Mouse (Mus musculus): Measurements from ENCODE around the gene Jtb. TPM values are rescaled to one million over a fixed set of nuclear protein-coding genes. Genes with fewer than 3 reads are reported as not detected.

Gene Jtb
- total and polyA plus RNA-seq, 2 experiments from 2014 or later = 87.2 to 116 TPM

GRCm38 (mm10) chr3:90220088-90220487, 11.3 kb upstream of the Jtb start:
- peak overlapping the region; percentile 81 for H3K27ac ChIP-seq (ENCODE audit: low read depth)
- peak overlapping the region; percentile 77 for H3K9ac ChIP-seq (replicated peaks; ENCODE audit: low read depth, low read length)
- TF ChIP-seq CTCF (IDR thresholded peaks at IDR 0.05; ENCODE audit: low read depth) = peak; percentile 68
- TF ChIP-seq EP300 (IDR thresholded peaks at IDR 0.05; ENCODE audit: low read depth) = no peak
- peaks cover 8% of the 10 kb centered on the region; the same call in 1 of the 2 replicates for H3K36me3 ChIP-seq (replicated peaks; ENCODE audit: control insufficient read depth, insufficient read depth, low read length)
- H3K4me1 ChIP-seq (ENCODE audit: control insufficient read depth, insufficient read depth) = 0 out of 2 replicates have a peak, but pooled peaks cover 4% of the 10 kb centered on the region
- H3K4me2 ChIP-seq (ENCODE audit: low read depth, low read length) = peak overlapping the region; percentile 82
- no peaks in the 10 kb centered on the region for H3K9me3 ChIP-seq (replicated peaks; ENCODE audit: control insufficient read depth, low read length)
- peak; percentile 55 for DNase-seq (ENCODE audit: low spot score)
- H3K27me3 ChIP-seq (ENCODE audit: control insufficient read depth, insufficient read depth, low read length) = no peaks in the 10 kb centered on the region
- 17% methylated on average over 6 of the region's 6 CpGs for whole genome bisulfite sequencing
- H3K4me3 ChIP-seq (ENCODE audit: low read depth, low read length) = peak overlapping the region; percentile 62
- peak; percentile 44 for ATAC-seq (ENCODE audit: insufficient read depth, low read depth)

GRCm38 (mm10) chr3:90220531-90220951, 10.9 kb upstream of the Jtb start:
- 0% methylated on average over 18 of the region's 20 CpGs for WGBS
- peak; percentile 90 for ATAC-seq (ENCODE audit: insufficient read depth, low read depth)
- Histone ChIP-seq H3K36me3 (replicated peaks; ENCODE audit: control insufficient read depth, insufficient read depth, low read length) (peaks cover 12% of the 10 kb centered on the region; the same call in 1 of the 2 replicates), H3K4me1 (ENCODE audit: control insufficient read depth, insufficient read depth) (0 out of 2 replicates have a peak, but pooled peaks cover 4% of the 10 kb centered on the region), H3K9me3 (replicated peaks; ENCODE audit: control insufficient read depth, low read length) (no peaks in the 10 kb centered on the region), H3K4me3 (ENCODE audit: low read depth, low read length) (peak overlapping the region; percentile 62), H3K27ac (ENCODE audit: low read depth) (peak overlapping the region; percentile 81), H3K4me2 (ENCODE audit: low read depth, low read length) (peak overlapping the region; percentile 82), H3K9ac (replicated peaks; ENCODE audit: low read depth, low read length) (peak overlapping the region; percentile 77), H3K27me3 (ENCODE audit: control insufficient read depth, insufficient read depth, low read length) (no peaks in the 10 kb centered on the region)
- TF ChIP-seq EP300 (IDR thresholded peaks at IDR 0.05; ENCODE audit: low read depth) = no peak
- peak; percentile 79 for DNase-seq (ENCODE audit: low spot score)

- H3K36me3 ChIP-seq (replicated peaks; ENCODE audit: control insufficient read depth, insufficient read depth, low read length) = peaks cover 13% of the 10 kb centered on the region; the same call in 1 of the 2 replicates
- H3K27ac ChIP-seq (ENCODE audit: low read depth) = peak overlapping the region; percentile 81
- H3K27me3 ChIP-seq (ENCODE audit: control insufficient read depth, insufficient read depth, low read length) = no peaks in the 10 kb centered on the region
- H3K4me3 ChIP-seq (ENCODE audit: low read depth, low read length) = peak overlapping the region; percentile 62
- no peak for TF ChIP-seq CTCF (IDR thresholded peaks at IDR 0.05; ENCODE audit: low read depth)
- no peak for TF ChIP-seq EP300 (IDR thresholded peaks at IDR 0.05; ENCODE audit: low read depth)
- ATAC-seq (ENCODE audit: insufficient read depth, low read depth) (no peak), DNase-seq (ENCODE audit: low spot score) (no peak)
- WGBS = 16% methylated on average over 5 of the region's 5 CpGs
- H3K9ac ChIP-seq (replicated peaks; ENCODE audit: low read depth, low read length) = peak overlapping the region; percentile 77
- H3K4me2 ChIP-seq (ENCODE audit: low read depth, low read length) = peak overlapping the region; percentile 82
- H3K4me1 ChIP-seq (ENCODE audit: control insufficient read depth, insufficient read depth) = 0 out of 2 replicates have a peak, but pooled peaks cover 4% of the 10 kb centered on the region
- no peaks in the 10 kb centered on the region for H3K9me3 ChIP-seq (replicated peaks; ENCODE audit: control insufficient read depth, low read length)
These were observed 10.3 kb upstream of the Jtb start for GRCm38 (mm10) chr3:90221123-90221522.

- H3K27me3 ChIP-seq (ENCODE audit: control insufficient read depth, insufficient read depth, low read length) = no peaks in the 10 kb centered on the region
- H3K4me2 ChIP-seq (ENCODE audit: low read depth, low read length) = no peak overlapping the region
- H3K4me3 ChIP-seq (ENCODE audit: low read depth, low read length) = no peak overlapping the region
- TF ChIP-seq CTCF (IDR thresholded peaks at IDR 0.05; ENCODE audit: low read depth) = no peak
- TF ChIP-seq EP300 (IDR thresholded peaks at IDR 0.05; ENCODE audit: low read depth) = no peak
- DNase-seq (ENCODE audit: low spot score) = no peak
- H3K9me3 ChIP-seq (replicated peaks; ENCODE audit: control insufficient read depth, low read length) = no peaks in the 10 kb centered on the region
- H3K36me3 ChIP-seq (replicated peaks; ENCODE audit: control insufficient read depth, insufficient read depth, low read length) = peaks cover 13% of the 10 kb centered on the region; the same call in 1 of the 2 replicates
- WGBS = 83% methylated on average over 4 of the region's 4 CpGs
- no peak overlapping the region for H3K9ac ChIP-seq (replicated peaks; ENCODE audit: low read depth, low read length)
- H3K27ac ChIP-seq (ENCODE audit: low read depth) = no peak overlapping the region
- H3K4me1 ChIP-seq (ENCODE audit: control insufficient read depth, insufficient read depth) = 0 out of 2 replicates have a peak, but pooled peaks cover 4% of the 10 kb centered on the region
- no peak for ATAC-seq (ENCODE audit: insufficient read depth, low read depth)
These were observed 8.9 kb upstream of the Jtb start for GRCm38 (mm10) chr3:90222455-90222854.

- H3K4me3 ChIP-seq (ENCODE audit: low read depth, low read length) = no peak overlapping the region
- peaks cover 13% of the 10 kb centered on the region; the same call in 1 of the 2 replicates for H3K36me3 ChIP-seq (replicated peaks; ENCODE audit: control insufficient read depth, insufficient read depth, low read length)
- no peak overlapping the region for H3K4me2 ChIP-seq (ENCODE audit: low read depth, low read length)
- no peaks in the 10 kb centered on the region for H3K9me3 ChIP-seq (replicated peaks; ENCODE audit: control insufficient read depth, low read length)
- H3K27me3 ChIP-seq (ENCODE audit: control insufficient read depth, insufficient read depth, low read length) = no peaks in the 10 kb centered on the region
- TF ChIP-seq EP300 (IDR thresholded peaks at IDR 0.05; ENCODE audit: low read depth) (no peak), CTCF (IDR thresholded peaks at IDR 0.05; ENCODE audit: low read depth) (no peak)
- H3K4me1 ChIP-seq (ENCODE audit: control insufficient read depth, insufficient read depth) = 0 out of 2 replicates have a peak, but pooled peaks cover 4% of the 10 kb centered on the region
- DNase-seq (ENCODE audit: low spot score) (no peak), ATAC-seq (ENCODE audit: insufficient read depth, low read depth) (no peak)
- WGBS = 49% methylated on average over 3 of the region's 3 CpGs
- H3K9ac ChIP-seq (replicated peaks; ENCODE audit: low read depth, low read length) = no peak overlapping the region
- H3K27ac ChIP-seq (ENCODE audit: low read depth) = no peak overlapping the region
These were observed 8.5 kb upstream of the Jtb start for GRCm38 (mm10) chr3:90222941-90223340.

GRCm38 (mm10) chr3:90224331-90224730, 7.1 kb upstream of the Jtb start:
- DNase-seq (ENCODE audit: low spot score) (no peak), ATAC-seq (ENCODE audit: insufficient read depth, low read depth) (no peak)
- Histone ChIP-seq H3K36me3 (replicated peaks; ENCODE audit: control insufficient read depth, insufficient read depth, low read length) (peaks cover 13% of the 10 kb centered on the region; the same call in 1 of the 2 replicates), H3K27me3 (ENCODE audit: control insufficient read depth, insufficient read depth, low read length) (no peaks in the 10 kb centered on the region), H3K4me3 (ENCODE audit: low read depth, low read length) (no peak overlapping the region), H3K4me1 (ENCODE audit: control insufficient read depth, insufficient read depth) (0 out of 2 replicates have a peak, but pooled peaks cover 4% of the 10 kb centered on the region), H3K9ac (replicated peaks; ENCODE audit: low read depth, low read length) (no peak overlapping the region), H3K9me3 (replicated peaks; ENCODE audit: control insufficient read depth, low read length) (no peaks in the 10 kb centered on the region), H3K4me2 (ENCODE audit: low read depth, low read length) (no peak overlapping the region), H3K27ac (ENCODE audit: low read depth) (no peak overlapping the region)
- TF ChIP-seq CTCF (IDR thresholded peaks at IDR 0.05; ENCODE audit: low read depth) = no peak
- no peak for TF ChIP-seq EP300 (IDR thresholded peaks at IDR 0.05; ENCODE audit: low read depth)
- WGBS = 73% methylated on average over 10 of the region's 10 CpGs
